Mouse (Mus musculus) right cerebral cortex, postnatal 25 days (tissue): ENCODE measurements around the gene Atm.

Source experiments
- DNase-seq: peaks from one replicate; pipeline ENCODE4 v3.0.0; 2022

Gene Atm

GRCm38 (mm10) chr9:53408548-53408947 lies 128.0 kb downstream of the Atm start:
- no peak for DNase-seq

- peak; percentile 47 for DNase-seq
Measured at GRCm38 (mm10) chr9:53404753-53405722, 131.5 kb downstream of the Atm start.

GRCm38 (mm10) chr9:53404050-53404752 lies 132.3 kb downstream of the Atm start:
- DNase-seq = no peak

- no peak for DNase-seq
Measured at GRCm38 (mm10) chr9:53402991-53403390, 133.5 kb downstream of the Atm start.

GRCm38 (mm10) chr9:53402291-53402711 lies 134.2 kb downstream of the Atm start, which contains the start of gene 4930550C14Rik:
4930550C14Rik (plus strand) TSS chr9:53402325.
- DNase-seq = no peak

- no peak for DNase-seq
Measured at GRCm38 (mm10) chr9:53401146-53401545, 135.4 kb downstream of the Atm start.

- no peak for DNase-seq
Measured at GRCm38 (mm10) chr9:53400696-53401095, 135.8 kb downstream of the Atm start.

GRCm38 (mm10) chr9:53399537-53399936 lies 137.0 kb downstream of the Atm start:
- DNase-seq = no peak

GRCm38 (mm10) chr9:53398388-53398700 lies 138.2 kb downstream of the Atm start:
- DNase-seq = no peak

GRCm38 (mm10) chr9:53397685-53398387 lies 138.7 kb downstream of the Atm start:
- no peak for DNase-seq

GRCm38 (mm10) chr9:53390136-53390535 lies 146.4 kb downstream of the Atm start:
- no peak for DNase-seq
